Mouse (Mus musculus): Measurements from ENCODE around the gene Cntf.

The Cntf gene

DNA sequence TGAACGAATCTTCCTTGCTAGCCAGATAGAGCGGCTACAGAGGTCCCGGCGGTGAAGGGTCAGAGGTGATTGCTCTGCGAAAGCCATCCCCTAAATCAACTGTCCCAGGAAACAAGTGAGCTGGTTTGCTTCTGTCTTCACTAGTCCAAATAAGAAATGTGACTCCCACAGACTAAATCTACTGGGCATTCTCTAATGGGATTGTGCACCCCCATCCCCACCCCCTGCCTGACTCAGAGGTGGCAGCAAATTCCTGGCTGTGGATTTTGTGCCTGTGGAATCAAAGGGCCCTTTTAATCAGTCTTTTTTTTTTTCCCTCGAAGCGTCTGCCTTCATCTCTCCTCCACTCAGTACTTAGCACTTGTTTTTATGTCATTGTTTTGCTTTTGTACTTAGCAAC lies at the start of gene Cntf:
TSS of gene Cntf (minus strand) at position 325 of the 400 bp plus-strand sequence.
- DNase-seq: no peak

GRCm38 (mm10) chr19:12813883-12814282 lies 48.5 kb upstream of the Cntf start:
- no peak for DNase-seq

- DNase-seq: no peak
These were observed 47.4 kb upstream of the Cntf start for GRCm38 (mm10) chr19:12812644-12813364.

DNA sequence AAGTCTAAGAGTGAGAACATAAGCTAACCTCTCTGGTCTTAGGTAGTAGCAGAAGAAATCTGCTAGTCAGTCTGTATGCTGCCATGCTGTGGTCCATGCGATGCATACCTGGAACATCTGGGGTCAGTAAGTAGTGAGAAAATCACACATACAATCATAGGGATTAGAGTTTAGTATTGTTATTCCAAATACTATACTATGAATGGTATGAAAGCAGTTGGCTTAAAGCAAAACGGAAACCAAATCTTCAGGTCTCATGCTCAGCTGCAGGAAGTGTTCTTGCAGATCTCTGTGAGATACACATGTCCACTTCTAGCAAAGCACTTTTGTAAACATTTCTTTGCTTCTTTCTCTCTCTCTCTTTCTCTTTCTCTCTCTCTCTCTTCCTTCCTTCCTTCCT lies 40.8 kb upstream of the Cntf start:
- DNase-seq: no peak

GRCm38 (mm10) chr19:12805730-12806129 lies 40.3 kb upstream of the Cntf start:
- DNase-seq: no peak

- no peak for DNase-seq
These were observed 38.8 kb upstream of the Cntf start for GRCm38 (mm10) chr19:12804237-12804636.

DNA sequence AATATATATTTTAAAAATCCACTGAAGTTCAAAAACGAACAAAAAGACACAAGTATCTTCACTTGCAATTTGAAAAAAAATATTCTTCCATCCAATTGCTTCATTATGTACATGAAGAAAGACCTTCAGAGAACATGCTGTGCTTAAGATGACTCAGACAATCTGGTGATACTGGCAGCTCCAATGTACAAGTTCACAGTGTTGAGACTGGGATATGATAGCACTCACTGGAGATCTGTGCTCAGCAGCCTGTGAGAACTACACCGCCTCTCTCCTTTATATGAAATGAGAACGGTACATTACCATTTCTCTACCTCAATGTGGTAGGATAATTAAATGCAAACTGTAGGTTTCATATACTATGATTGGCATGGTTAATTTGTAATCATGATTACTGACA lies 37.4 kb upstream of the Cntf start:
- DNase-seq: no peak

DNA sequence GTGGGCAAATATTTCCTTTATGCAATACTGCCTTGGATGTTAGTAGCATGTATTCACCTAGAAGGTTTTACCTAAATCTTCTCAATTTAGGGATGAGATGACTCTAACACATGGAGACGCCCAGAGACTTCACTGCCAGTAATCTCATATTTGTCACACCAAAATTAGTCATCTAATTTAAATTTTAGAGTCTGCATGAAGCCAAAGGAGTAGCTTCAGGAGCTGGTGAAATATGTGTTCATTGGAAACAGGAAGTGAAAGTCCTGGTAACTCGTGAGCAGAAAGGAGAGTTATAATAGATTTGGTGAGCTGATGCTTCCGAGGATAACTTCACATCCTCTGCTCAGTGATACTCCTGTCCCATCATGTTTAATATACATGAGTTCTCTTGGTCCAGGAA lies 35.6 kb upstream of the Cntf start:
- no peak for DNase-seq

- no peak for DNase-seq
These were observed 35.2 kb upstream of the Cntf start for GRCm38 (mm10) chr19:12800621-12801020.

- no peak for DNase-seq
These were observed 33.6 kb upstream of the Cntf start for GRCm38 (mm10) chr19:12799081-12799480.

GRCm38 (mm10) chr19:12798404-12798803 lies 33.0 kb upstream of the Cntf start:
- peak in 1 of 2 experiments; percentile 23 for DNase-seq

- DNase-seq: peak in 1 of 2 experiments; percentile 25
These were observed 31.6 kb upstream of the Cntf start for GRCm38 (mm10) chr19:12797071-12797470.

- peak; percentile 70 to 76 for DNase-seq
These were observed 31.0 kb upstream of the Cntf start for GRCm38 (mm10) chr19:12796328-12796931.

DNA sequence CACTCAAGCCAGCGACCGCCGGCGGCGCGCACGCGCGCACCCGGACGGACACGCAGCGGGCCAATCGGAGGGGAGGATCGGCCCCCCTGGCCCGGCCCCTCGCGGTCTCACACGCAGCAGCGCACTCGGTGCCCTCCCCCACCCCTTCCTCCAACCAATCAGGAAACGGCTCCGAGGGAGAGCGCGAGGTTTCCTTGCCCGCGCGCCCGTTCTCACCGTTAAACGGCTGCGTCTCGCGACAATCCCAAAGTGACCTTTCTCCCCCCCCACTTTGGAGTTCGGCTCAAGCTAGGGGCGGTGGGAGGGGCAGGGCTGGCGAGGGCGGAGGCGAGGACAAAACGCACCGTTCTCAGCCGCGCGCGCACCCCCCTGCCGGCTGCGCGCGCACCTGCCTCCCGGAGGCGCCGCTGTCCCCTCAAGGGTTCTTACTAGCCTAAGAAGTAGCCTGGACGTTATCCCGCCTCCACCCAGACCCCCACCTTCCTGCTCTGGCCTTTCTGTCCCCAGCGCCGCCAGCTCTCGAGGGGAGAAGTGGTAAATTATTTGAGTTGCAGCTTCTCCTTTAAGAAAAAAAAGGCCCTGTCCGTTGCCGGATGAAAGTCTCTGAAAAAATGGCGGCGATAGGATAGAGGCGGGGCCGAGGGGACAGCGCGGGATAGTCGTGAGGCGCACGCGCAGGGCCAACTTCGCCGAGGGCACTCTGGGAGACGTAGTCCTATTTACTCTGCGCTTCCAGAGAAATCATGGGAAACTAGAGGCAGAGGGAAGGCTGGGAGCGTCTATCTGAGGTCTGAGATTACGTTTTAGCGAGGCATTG lies 30.3 kb upstream of the Cntf start, which contains the start of the genes Zfp91 and Lpxn:
TSS of gene Zfp91 (minus strand) at position 616 of the 817 bp plus-strand sequence.
TSS of gene Lpxn (plus strand) at position 683 of the 817 bp plus-strand sequence.
- peak; percentile 97 to 99 for DNase-seq

DNA sequence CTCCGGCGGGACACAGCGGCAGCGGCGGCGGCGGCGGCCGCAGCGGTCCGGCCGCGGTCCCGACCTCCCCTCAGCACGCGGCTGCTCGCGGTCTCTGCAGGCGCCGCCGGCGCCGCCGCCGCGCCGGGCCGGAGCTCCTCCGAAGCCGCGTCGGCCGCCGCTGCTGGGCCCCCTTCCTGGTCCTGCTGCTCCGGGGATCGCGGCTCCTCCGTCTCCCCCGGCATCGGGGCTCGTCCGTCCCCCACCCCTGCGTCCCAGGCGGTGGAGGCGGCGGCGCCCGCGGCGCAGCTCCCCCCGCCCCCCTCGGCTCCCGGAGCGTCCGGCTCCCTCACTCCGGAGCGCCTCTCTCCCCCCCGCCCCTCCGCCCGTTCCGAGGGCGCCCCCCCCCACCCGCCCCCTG lies 29.7 kb upstream of the Cntf start:
- no peak for DNase-seq

DNA sequence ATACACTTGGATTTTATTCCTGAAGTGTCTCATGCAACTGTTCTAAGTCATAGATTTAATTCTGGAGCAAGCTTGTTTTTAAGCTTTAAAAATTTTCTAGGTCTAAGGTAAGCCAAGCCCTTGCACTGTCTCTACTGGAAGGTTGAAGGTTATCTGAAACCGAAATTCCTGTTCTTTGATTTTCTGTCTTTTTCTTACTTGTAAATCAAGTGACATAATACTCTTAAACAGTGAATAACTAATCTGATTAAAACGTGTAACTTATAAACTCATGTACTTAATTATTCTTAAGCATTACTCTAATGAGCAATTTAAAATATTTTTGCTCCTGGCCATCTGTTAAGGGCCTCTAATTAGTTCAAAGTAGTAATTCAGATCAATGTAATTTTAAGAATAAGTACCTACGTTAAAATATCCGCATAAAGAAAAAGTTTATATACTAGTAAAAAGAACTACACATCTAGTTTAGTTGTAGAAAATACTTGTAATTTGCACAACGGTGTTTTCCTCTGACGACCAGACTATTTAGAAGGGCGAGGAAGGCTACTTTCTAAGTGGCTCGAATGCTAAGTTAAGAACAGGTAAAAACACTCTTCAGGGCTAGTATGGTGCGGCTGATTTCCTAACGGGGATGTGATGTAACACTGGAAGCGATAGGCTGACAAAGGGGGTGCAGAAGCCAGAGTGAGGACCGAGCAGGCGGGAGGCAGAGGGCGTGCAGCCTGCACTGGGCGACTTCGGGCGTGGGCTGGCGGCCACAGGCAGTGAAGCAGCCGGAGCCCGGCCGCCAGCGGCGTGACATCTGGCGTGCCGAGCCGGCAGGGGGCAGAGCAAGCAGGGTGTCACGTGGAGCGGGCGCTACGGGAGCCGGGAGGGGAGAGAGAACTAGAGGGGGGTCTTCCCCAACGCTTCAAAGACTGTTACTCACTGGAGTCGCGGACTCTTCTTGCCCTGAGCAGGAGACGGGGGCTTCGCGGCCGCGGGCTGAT lies 28.9 kb upstream of the Cntf start:
- DNase-seq: peak; percentile 96

- no peak for DNase-seq
These were observed 26.9 kb upstream of the Cntf start for GRCm38 (mm10) chr19:12792374-12792773.

GRCm38 (mm10) chr19:12787721-12788120 lies 22.3 kb upstream of the Cntf start:
- DNase-seq: no peak

- DNase-seq: no peak
These were observed 21.5 kb upstream of the Cntf start for GRCm38 (mm10) chr19:12786803-12787395.

DNA sequence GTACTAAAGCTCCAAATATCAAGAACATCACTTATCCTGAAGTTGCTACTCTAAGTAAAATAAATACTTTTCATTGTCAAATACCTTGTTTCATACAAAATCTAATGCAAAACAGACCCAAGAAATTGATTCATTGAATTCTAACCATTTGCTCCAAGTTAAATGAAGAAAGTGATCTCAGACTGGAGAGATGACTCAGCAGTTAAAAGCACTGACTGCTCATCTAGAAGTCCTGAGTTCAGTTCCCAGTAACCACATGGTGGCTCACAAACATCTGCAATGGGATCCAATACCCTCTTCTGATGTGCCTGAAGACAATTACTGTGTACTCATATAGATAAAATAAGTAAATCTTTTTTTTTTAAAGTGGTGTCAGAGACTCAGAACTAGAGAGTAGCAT lies 15.0 kb upstream of the Cntf start:
- DNase-seq: no peak

DNA sequence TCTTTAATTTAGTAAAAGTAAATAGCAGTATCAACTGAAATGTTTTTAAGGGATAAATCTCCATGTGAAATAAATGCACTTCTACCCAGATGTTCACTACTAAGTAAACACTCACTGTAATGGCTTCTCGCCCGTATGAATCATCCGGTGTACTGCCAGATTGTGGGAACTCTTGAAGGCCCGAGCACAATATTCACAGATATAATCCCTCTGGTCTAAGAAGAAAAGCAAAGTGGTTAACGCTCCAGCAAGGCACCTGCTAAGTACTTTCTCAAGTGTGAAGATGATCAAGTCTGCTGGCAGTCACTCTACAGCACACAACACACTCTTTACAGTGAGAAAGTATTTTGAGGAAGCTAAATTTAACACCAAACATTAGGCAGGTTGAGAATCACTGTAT lies 5.5 kb upstream of the Cntf start:
- no peak for DNase-seq
